Mouse (Mus musculus): ENCODE measurements around the gene Dzip1l. TPM values are rescaled to one million over a fixed set of nuclear protein-coding genes. Genes with fewer than 3 reads are reported as not detected.
"Not testable (repeated sequence)": the region's sequence is repeated elsewhere in the genome, so short reads cannot be mapped to it uniquely, and the experiment has no call there.

Gene Dzip1l
- polyA plus RNA-seq (2012; rRNA removed): 1.3 and 1.4 TPM in 2 replicates

DNA sequence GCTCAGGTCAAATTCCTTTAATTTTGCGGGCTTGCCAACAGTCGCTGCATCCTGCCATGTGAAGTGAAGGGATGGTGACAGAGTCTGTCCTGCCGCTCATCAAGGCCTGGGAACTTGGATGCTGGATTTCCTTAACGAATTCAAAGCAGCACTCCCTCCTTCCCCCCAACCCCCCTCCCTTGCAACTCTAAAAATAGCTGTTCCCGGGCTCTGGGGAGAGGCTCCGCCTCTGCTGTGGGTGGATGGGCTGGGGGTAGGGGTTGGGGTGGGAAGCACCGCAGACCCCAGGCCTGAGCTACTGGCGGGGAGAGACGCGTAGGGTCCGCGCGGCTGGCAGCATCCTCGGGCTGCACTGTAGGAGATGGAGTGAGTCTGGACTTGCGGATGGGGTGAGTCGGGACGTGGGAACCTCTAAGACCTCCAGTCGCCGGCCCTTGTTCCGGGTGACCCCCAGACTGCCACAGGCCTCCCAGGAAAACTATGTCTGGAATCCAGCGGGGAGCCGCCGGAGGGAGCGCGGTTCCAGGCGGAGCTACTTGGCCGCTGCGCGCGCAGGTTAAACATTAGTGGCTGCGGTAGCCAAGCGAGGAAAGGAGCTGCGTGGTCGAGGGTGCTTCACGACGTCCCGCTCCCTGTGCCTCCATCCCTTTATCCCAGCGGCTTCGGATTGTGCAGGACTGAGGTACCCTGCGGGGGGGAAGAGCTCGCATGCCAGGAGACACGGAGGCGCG, at the start of gene Dzip1l:
TSS of gene Dzip1l (plus strand) at position 216 of the 731 bp plus-strand sequence.
- no peaks in the 10 kb centered on the region for H3K4me1 ChIP-seq (replicated peaks; ENCODE audit: control insufficient read depth, insufficient read depth, low read length)
- 8% methylated on average over 44 of the region's 44 CpGs for WGBS
- DNase-seq: no peak
- peaks cover 3% of the 10 kb centered on the region; the same call in 1 of the 2 replicates for H3K27me3 ChIP-seq (ENCODE audit: control insufficient read depth, insufficient read depth, low read length)
- TF ChIP-seq CTCF (IDR thresholded peaks at IDR 0.05; ENCODE audit: borderline replicate concordance, control insufficient read depth, extremely low read depth, insufficient read depth, low read length, poor library complexity) (no peak), POLR2A (IDR thresholded peaks at IDR 0.05; ENCODE audit: control insufficient read depth, extremely low read depth, insufficient read depth, low read length, poor library complexity) (no peak)
- H3K27ac ChIP-seq (ENCODE audit: control insufficient read depth, insufficient read depth, low read length): no peak within 1 kb of the TSS
- 0 out of 2 replicates have a peak within 1 kb of the TSS, but pooled peaks have one; percentile 5 for H3K4me3 ChIP-seq (ENCODE audit: control insufficient read depth, insufficient read depth, low read length)
- no peaks in the 10 kb centered on the region for H3K36me3 ChIP-seq (ENCODE audit: control insufficient read depth, insufficient read depth, low read length)

DNA sequence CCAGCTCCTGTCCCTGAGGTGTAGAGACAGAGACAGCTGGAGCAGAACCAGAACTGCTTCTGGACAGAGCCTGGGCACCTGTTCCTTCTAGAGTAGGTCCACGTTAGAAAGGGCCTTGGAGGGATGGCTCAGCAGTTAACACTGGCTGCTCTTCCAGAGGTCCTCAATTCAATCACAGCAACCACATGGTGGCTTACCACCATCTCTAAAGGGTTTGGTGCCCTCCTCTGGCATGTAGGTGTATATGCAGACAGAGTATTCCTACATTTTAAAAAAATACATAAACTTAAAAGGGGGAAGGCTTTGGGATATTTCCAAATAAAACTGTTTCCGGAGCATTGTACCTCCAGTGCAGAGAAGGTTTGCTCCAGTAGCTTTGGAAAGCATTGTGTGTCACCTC, 48.6 kb upstream of the Dzip1l start:
- Histone ChIP-seq H3K27me3 (ENCODE audit: control insufficient read depth, insufficient read depth, low read length) (no peaks in the 10 kb centered on the region), H3K27ac (ENCODE audit: control insufficient read depth, insufficient read depth, low read length) (no peak overlapping the region), H3K4me3 (ENCODE audit: control insufficient read depth, insufficient read depth, low read length) (no peak overlapping the region), H3K36me3 (ENCODE audit: control insufficient read depth, insufficient read depth, low read length) (peaks cover 30% of the 10 kb centered on the region), H3K4me1 (replicated peaks; ENCODE audit: control insufficient read depth, insufficient read depth, low read length) (no peaks in the 10 kb centered on the region)
- 64% methylated on average over 2 of the region's 2 CpGs for WGBS
- peak; percentile 26 for DNase-seq
- TF ChIP-seq POLR2A (IDR thresholded peaks at IDR 0.05; ENCODE audit: control insufficient read depth, extremely low read depth, insufficient read depth, low read length, poor library complexity) (no peak), CTCF (IDR thresholded peaks at IDR 0.05; ENCODE audit: borderline replicate concordance, control insufficient read depth, extremely low read depth, insufficient read depth, low read length, poor library complexity) (no peak)

DNA sequence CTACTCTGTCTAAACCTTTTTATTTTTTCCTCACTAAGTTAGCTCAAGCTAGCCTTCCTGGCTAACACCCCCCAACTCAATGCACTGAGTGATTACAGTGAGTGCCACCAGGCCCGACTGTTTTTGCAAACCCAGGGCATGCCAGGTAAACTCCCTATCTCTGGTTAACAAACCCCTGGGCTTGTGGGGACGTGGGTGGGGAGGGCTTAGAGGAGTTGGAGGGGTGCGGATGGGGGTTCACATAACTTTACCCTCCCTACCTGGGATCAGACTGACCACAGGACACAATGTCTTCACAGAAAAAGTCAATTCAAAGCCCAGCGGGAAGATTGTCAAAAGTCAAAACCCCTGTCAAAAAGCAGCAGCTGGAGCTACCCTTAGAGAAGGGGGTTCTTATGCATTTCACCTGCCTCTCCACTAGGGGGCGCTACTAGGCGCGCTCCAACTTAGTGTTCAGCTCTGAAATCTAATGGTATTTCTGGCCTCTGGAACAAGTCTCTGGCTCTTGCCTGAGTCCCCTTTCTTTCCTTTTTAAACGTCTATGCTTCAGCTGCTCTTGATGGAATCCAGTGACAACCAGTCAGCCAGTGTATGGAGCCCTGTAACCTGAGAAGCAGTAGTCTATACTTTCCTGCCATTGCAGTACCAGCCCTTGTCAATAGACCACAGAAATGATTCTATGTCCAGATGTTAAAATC, 41.6 kb upstream of the Dzip1l start:
- Histone ChIP-seq H3K27ac (ENCODE audit: control insufficient read depth, insufficient read depth, low read length) (no peak overlapping the region), H3K4me3 (ENCODE audit: control insufficient read depth, insufficient read depth, low read length) (no peak overlapping the region), H3K4me1 (replicated peaks; ENCODE audit: control insufficient read depth, insufficient read depth, low read length) (no peaks in the 10 kb centered on the region), H3K27me3 (ENCODE audit: control insufficient read depth, insufficient read depth, low read length) (no peaks in the 10 kb centered on the region), H3K36me3 (ENCODE audit: control insufficient read depth, insufficient read depth, low read length) (peaks cover 19% of the 10 kb centered on the region)
- WGBS: 37% methylated on average over 8 of the region's 8 CpGs
- peak; percentile 56 for DNase-seq
- TF ChIP-seq CTCF (IDR thresholded peaks at IDR 0.05; ENCODE audit: borderline replicate concordance, control insufficient read depth, extremely low read depth, insufficient read depth, low read length, poor library complexity) (no peak), POLR2A (IDR thresholded peaks at IDR 0.05; ENCODE audit: control insufficient read depth, extremely low read depth, insufficient read depth, low read length, poor library complexity) (no peak)

DNA sequence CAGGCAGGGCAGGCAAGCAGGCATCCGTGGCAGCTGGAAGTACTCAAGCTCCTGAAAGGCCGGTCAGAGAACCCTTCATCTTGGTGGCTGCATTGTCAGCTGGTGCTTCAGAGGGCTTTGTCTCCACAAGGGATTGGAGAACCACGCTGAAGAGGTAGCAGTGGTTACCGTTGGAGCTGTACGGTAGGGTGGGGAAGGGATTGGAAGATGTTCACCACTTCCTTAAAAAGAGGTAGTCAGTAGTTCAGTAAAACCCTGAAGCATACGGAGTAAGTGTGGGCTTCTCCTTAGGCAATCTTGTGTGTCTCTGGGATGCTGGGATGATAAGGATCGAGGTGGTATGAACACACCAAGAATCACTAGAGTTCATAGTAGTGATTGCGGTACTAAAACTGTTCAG, 38.2 kb upstream of the Dzip1l start:
- no peak for DNase-seq
- Histone ChIP-seq H3K36me3 (ENCODE audit: control insufficient read depth, insufficient read depth, low read length) (no peaks in the 10 kb centered on the region), H3K27ac (ENCODE audit: control insufficient read depth, insufficient read depth, low read length) (no peak overlapping the region), H3K27me3 (ENCODE audit: control insufficient read depth, insufficient read depth, low read length) (no peaks in the 10 kb centered on the region), H3K4me3 (ENCODE audit: control insufficient read depth, insufficient read depth, low read length) (no peak overlapping the region), H3K4me1 (replicated peaks; ENCODE audit: control insufficient read depth, insufficient read depth, low read length) (no peaks in the 10 kb centered on the region)
- 28% methylated on average over 8 of the region's 8 CpGs for WGBS
- TF ChIP-seq CTCF (IDR thresholded peaks at IDR 0.05; ENCODE audit: borderline replicate concordance, control insufficient read depth, extremely low read depth, insufficient read depth, low read length, poor library complexity) (no peak), POLR2A (IDR thresholded peaks at IDR 0.05; ENCODE audit: control insufficient read depth, extremely low read depth, insufficient read depth, low read length, poor library complexity) (no peak)

DNA sequence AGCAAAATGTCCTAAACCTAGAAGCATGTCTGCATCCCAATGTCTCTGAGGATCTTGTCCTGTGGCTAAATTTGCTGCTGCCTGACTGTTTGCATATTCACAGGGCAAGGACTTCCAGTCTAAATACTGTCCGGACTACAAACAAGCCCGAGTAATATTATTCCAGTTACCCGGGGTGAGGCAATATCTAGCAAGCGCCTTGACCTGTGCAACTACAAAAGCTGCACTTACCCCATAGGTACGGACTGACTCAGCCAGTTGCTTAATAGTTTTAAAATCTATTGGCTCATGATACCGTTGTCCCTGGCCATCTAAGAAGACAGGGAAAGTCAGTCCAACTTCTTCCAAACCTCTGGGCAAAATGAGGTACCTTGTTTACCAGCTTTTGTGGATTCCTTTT, 30.2 kb upstream of the Dzip1l start:
- H3K4me1 ChIP-seq (replicated peaks; ENCODE audit: control insufficient read depth, insufficient read depth, low read length); H3K27ac ChIP-seq (ENCODE audit: control insufficient read depth, insufficient read depth, low read length); H3K27me3 ChIP-seq (ENCODE audit: control insufficient read depth, insufficient read depth, low read length); H3K36me3 ChIP-seq (ENCODE audit: control insufficient read depth, insufficient read depth, low read length); H3K4me3 ChIP-seq (ENCODE audit: control insufficient read depth, insufficient read depth, low read length); DNase-seq: not testable (repeated sequence)
- 96% methylated on average over 6 of the region's 6 CpGs for WGBS

DNA sequence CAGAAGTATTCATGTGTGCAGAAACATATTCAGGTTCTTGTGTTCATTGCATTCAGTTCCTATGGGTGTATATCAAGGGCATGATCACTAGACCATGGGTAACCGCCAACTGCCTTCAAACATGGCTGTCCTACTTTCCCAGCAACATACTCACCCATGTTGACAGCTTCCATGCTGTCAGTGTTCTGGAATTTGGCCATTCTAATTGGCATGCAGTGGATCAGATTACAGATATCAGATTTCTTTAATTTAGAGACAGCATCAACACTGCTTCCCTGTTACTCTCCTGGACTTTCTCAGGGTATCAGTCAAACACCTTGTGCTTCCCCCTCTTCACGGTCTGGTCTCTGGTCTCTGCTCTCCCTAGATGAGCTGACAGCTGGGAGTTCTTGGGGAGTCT, 25.7 kb upstream of the Dzip1l start:
- Histone ChIP-seq H3K27ac (ENCODE audit: control insufficient read depth, insufficient read depth, low read length) (no peak overlapping the region), H3K4me3 (ENCODE audit: control insufficient read depth, insufficient read depth, low read length) (no peak overlapping the region), H3K36me3 (ENCODE audit: control insufficient read depth, insufficient read depth, low read length) (no peaks in the 10 kb centered on the region), H3K4me1 (replicated peaks; ENCODE audit: control insufficient read depth, insufficient read depth, low read length) (no peaks in the 10 kb centered on the region), H3K27me3 (ENCODE audit: control insufficient read depth, insufficient read depth, low read length) (no peaks in the 10 kb centered on the region)
- no peak for DNase-seq
- WGBS: 82% methylated on average over 2 of the region's 2 CpGs
- TF ChIP-seq CTCF (IDR thresholded peaks at IDR 0.05; ENCODE audit: borderline replicate concordance, control insufficient read depth, extremely low read depth, insufficient read depth, low read length, poor library complexity) (no peak), POLR2A (IDR thresholded peaks at IDR 0.05; ENCODE audit: control insufficient read depth, extremely low read depth, insufficient read depth, low read length, poor library complexity) (no peak)

Measured in thymus, adult 2 months (tissue).